Mouse (Mus musculus) kidney, embryonic 14.5 days (tissue): ENCODE data around the gene Mrpl35. TPM values are rescaled to one million over a fixed set of nuclear protein-coding genes. Genes with fewer than 3 reads are reported as not detected.

ENCODE experiments used
- ATAC-seq: fragments of 200-750 bp; cut with Nextera tagmentation; 2 replicates; pipeline ENCODE4 v1.8.0; 2017; ENCODE audit warnings: moderate number of reproducible peaks, mild to moderate bottlenecking, moderate TSS enrichment, moderate library complexity; ENCODE audit not compliant: low FRiP score, low TSS enrichment
- H3K27ac ChIP-seq: fragments of 300-500 bp; sonication (generic); 2 replicates; pipeline ENCODE4 v1.5.1; 2014; ENCODE audit warnings: low read depth, mild to moderate bottlenecking, low read length, moderate library complexity, mixed read lengths
- H3K27me3 ChIP-seq: fragments of 300-500 bp; sonication (generic); 2 replicates; pipeline ENCODE4 v1.6.1; 2014; ENCODE audit warnings: mild to moderate bottlenecking, low read length; ENCODE audit not compliant: control insufficient read depth, insufficient read depth
- H3K36me3 ChIP-seq: fragments of 300-500 bp; sonication (generic); 2 replicates; pipeline ENCODE4 v1.6.1; 2014; ENCODE audit warnings: low read length, mixed read lengths; ENCODE audit not compliant: control insufficient read depth, insufficient read depth
- H3K4me1 ChIP-seq: fragments of 300-500 bp; sonication (generic); 2 replicates; pipeline ENCODE4 v1.6.1; 2014; ENCODE audit warnings: low read length, mixed read lengths; ENCODE audit not compliant: control insufficient read depth, insufficient read depth
- H3K4me2 ChIP-seq: fragments of 300-500 bp; sonication (generic); replicated peaks from 2 replicates; pipeline ENCODE4 v1.6.1; 2014; ENCODE audit warnings: low read depth, mild to moderate bottlenecking, low read length
- H3K4me3 ChIP-seq: fragments of 300-500 bp; sonication (generic); 2 replicates; pipeline ENCODE4 v1.5.1; 2014; ENCODE audit warnings: mild to moderate bottlenecking, low read length
- H3K9ac ChIP-seq: fragments of 300-500 bp; sonication (generic); 2 replicates; pipeline ENCODE4 v1.6.1; 2014; ENCODE audit warnings: low read depth, mild to moderate bottlenecking, low read length, moderate library complexity
- H3K9me3 ChIP-seq: fragments of 300-500 bp; sonication (generic); 2 replicates; pipeline ENCODE4 v1.6.1; 2016; ENCODE audit warnings: low read length; ENCODE audit not compliant: control insufficient read depth
- WGBS: fragments of 180-500 bp; shearing (Covaris S2); extraction: QIAGEN DNeasy Blood & Tissue Kit; methylation state at CpG from one replicate; pipeline ENCODE4 v1.1.7; 2014; 5-methylcytosine and 5-hydroxymethylcytosine counted together
- polyA plus RNA-seq: library from polyadenylated mRNA; unstranded; fragments of >200 nt; fragmentation: Nextera tagmentation; extraction: Ambion mirVana; gene quantifications from 2 replicates; pipeline ENCODE4 v1.2.1, GENCODE M21; 2014

Mrpl35 gene
- polyA plus RNA-seq, 1 experiment from 2014 or later, result 77.5 TPM

DNA sequence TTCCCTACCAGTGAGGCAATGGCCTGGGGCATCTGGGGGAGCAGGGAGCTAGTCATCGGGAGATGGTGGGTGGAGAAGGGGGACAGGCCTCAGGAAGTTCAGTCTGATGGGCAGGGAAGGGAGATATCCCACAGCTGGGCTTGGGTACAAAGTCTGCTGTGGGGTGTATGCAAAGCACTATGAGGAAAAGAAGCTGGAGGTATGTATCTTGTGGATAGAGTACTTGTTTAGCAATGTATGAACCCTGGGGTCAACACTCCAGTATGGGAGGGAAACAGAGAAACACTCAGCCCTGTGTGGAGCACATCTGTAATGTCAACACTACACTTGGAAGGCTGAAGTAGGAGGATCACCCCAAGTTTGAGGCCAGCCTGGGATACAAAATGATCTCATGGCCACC, 20.1 kb downstream of the Mrpl35 start:
- 48% methylated on average over 1 of the region's 1 CpGs for WGBS
- ATAC-seq, result no peak
- Histone ChIP-seq H3K27me3 (no peaks in the 10 kb centered on the region), H3K4me3 (no peak overlapping the region), H3K4me2 (no peak overlapping the region), H3K4me1 (no peaks in the 10 kb centered on the region), H3K27ac (no peak overlapping the region), H3K9me3 (no peaks in the 10 kb centered on the region), H3K36me3 (peaks cover 4% of the 10 kb centered on the region; the same call in 1 of the 2 replicates), H3K9ac (no peak overlapping the region)

DNA sequence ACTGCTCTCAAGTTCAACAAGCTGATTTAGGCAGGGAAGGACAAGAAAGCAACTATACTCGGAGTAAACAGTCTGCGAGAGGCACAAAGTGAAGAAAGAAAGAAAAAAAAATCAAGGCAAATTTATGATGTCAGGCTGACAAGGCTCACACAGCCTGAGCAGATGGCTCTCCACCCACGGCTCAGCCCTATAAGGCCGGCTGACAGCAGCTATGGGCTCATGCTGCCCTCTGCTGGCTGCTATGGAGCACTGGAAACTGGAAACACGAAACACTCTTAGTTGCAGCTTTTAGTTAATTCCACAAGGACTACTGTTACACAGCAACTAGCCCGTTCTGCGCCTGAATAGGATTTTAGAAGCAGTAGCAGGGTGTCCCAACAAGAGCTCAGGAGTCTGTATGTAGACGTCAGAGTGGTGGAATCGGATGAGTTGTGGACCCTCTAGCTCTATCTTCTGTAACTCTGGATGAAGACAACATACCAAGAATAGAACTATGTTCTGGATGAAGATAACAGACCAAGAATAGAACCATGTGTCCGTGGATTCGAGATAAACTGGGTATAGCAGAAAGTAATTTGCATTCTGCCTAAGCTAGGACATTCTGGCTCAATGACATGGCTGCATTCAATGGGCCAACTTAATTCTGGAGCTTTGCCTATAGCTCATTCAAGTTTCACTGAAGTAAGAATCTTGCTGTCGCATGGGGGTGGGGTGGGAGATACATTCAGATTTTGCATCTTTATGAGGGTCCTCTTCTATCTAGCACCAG, 22.5 kb downstream of the Mrpl35 start:
- 29% methylated on average over 12 of the region's 12 CpGs for WGBS
- no peak overlapping the region for H3K4me3 ChIP-seq
- peak; percentile 92 for ATAC-seq
- no peaks in the 10 kb centered on the region for H3K27me3 ChIP-seq
- no peaks in the 10 kb centered on the region for H3K36me3 ChIP-seq
- no peak overlapping the region for H3K4me2 ChIP-seq
- H3K9ac ChIP-seq, result no peak overlapping the region
- no peaks in the 10 kb centered on the region for H3K9me3 ChIP-seq
- H3K27ac ChIP-seq, result no peak overlapping the region
- no peaks in the 10 kb centered on the region for H3K4me1 ChIP-seq

DNA sequence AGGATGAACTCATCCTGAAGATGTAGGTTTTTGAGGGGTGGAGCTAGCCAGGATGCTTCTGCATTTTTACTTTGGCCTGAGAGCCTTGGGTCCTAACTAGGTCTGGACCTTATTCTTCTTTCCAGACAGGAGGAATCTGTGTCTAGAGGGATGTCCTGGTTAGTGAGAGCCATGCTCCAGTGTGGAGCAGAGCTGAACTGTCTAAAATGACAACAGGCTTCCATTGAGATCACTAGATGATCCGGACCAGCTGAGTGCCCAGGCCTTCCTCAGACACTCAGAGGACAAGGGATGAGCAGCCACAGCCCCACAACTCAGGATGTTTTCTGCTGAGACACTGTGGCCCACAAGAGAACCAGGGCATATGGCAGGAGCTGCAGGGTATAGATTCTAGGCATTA, 23.2 kb downstream of the Mrpl35 start:
- H3K4me2 ChIP-seq, result no peak overlapping the region
- no peaks in the 10 kb centered on the region for H3K9me3 ChIP-seq
- no peak overlapping the region for H3K27ac ChIP-seq
- H3K4me1 ChIP-seq, result no peaks in the 10 kb centered on the region
- ATAC-seq, result no peak
- no peaks in the 10 kb centered on the region for H3K27me3 ChIP-seq
- 84% methylated on average over 1 of the region's 1 CpGs for WGBS
- H3K9ac ChIP-seq, result no peak overlapping the region
- no peak overlapping the region for H3K4me3 ChIP-seq
- no peaks in the 10 kb centered on the region for H3K36me3 ChIP-seq

DNA sequence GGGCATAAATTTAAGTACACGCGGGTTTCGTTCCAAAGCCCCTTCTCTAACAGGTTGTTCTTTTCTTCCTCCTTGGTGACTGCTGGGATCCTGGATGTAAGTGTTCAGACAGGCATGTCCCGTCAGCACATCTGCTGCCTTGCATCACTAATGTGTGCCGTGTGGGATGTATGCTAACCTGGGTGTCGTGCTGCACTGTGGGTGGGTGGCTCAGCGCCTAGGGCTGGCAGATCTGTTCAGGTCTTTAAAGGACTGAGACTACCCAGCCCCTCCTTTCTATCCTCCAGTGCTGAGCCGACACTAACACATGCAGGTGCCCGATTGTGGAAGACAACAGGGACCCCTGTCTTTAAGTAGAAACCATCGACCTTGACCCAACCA, 25.1 kb downstream of the Mrpl35 start:
- Histone ChIP-seq H3K36me3 (no peaks in the 10 kb centered on the region), H3K9ac (no peak overlapping the region), H3K27ac (no peak overlapping the region), H3K4me2 (no peak overlapping the region), H3K4me1 (no peaks in the 10 kb centered on the region), H3K27me3 (no peaks in the 10 kb centered on the region), H3K4me3 (no peak overlapping the region), H3K9me3 (no peaks in the 10 kb centered on the region)
- 72% methylated on average over 10 of the region's 10 CpGs for WGBS
- ATAC-seq, result no peak

DNA sequence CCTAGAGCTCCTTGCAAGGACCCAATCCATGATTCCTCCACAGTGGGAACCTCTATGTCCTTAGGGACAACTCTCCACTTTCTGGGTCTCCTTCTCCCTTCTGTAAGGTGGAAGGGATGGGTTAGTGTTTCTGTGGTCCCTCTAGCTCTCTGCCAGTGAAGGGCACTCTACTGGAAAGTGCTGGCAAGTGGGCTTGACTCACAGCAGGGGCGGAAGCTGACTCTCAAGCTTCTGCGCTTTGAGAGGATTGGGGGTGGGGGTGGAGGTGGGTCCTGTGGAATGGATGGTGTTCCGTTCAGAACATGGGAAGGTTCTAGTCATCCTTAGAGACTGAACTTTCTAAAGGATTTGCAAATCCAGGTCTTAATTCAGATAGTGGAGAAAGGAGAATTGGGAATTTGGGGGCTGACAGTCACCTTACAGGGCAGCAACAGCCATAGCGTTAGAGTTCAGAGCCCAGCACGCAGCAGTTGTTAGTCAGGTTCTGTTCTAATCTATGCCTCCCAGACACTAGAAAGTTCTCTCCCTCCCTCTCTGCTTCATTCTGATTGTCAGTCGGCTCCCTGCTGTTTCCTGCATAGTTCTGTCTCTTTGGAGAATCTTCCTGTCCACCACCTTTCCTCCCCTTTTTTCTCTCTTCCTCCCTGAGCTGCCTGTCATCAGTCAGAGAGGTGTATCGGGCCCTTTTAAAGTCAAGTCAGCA, 25.6 kb downstream of the Mrpl35 start:
- WGBS, result 62% methylated on average over 7 of the region's 7 CpGs
- H3K9me3 ChIP-seq, result no peaks in the 10 kb centered on the region
- no peaks in the 10 kb centered on the region for H3K27me3 ChIP-seq
- H3K4me1 ChIP-seq, result no peaks in the 10 kb centered on the region
- no peak overlapping the region for H3K4me2 ChIP-seq
- no peak for ATAC-seq
- no peak overlapping the region for H3K27ac ChIP-seq
- no peak overlapping the region for H3K9ac ChIP-seq
- no peaks in the 10 kb centered on the region for H3K36me3 ChIP-seq
- no peak overlapping the region for H3K4me3 ChIP-seq

DNA sequence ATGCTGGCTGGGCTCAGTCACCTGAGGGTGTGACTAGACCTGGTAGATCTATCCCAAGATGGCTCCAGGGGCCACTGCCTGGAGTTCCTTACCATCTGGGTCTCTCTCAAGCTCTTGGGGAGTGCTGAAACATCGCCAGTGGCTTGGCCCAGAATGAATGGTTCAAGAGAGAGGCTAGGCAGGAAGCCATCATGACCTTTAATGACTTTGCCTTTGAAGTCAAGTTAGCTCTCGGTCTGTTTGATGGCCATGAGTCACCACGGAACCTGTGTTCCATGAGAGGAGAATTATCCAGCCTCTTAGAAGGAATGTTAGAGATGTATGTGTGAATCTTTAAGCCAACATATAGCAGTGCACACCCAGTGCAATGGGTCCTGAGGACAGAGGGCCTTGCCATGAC, 27.4 kb downstream of the Mrpl35 start:
- Histone ChIP-seq H3K9me3 (no peaks in the 10 kb centered on the region), H3K27me3 (no peaks in the 10 kb centered on the region), H3K9ac (no peak overlapping the region), H3K4me3 (no peak overlapping the region), H3K4me1 (no peaks in the 10 kb centered on the region), H3K27ac (no peak overlapping the region), H3K4me2 (no peak overlapping the region), H3K36me3 (no peaks in the 10 kb centered on the region)
- ATAC-seq, result no peak
- WGBS, result 44% methylated on average over 3 of the region's 3 CpGs

DNA sequence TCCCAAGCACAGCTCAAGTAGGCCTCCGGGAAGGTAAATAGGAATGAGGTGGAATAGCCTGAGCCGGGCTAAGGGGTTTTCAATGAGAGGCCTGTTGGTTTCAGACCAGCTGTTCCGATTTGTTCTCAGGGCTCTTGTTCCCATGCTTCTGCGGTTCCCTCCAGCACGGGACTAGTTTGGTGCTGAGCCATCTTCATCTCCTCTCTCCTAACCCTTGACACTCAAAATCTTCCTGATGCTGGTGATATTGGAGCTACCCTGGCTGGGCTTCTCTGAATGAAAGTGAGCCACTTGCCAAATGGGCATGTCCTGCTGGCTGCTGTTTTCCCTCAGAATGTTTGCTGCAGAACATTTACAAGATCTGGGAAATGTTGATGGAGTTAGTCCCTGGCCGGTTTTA, 35.0 kb downstream of the Mrpl35 start:
- H3K4me2 ChIP-seq, result no peak overlapping the region
- no peak for ATAC-seq
- WGBS, result 78% methylated on average over 6 of the region's 6 CpGs
- no peak overlapping the region for H3K9ac ChIP-seq
- H3K4me3 ChIP-seq, result no peak overlapping the region
- no peak overlapping the region for H3K27ac ChIP-seq
- no peaks in the 10 kb centered on the region for H3K4me1 ChIP-seq
- H3K9me3 ChIP-seq, result no peaks in the 10 kb centered on the region
- H3K36me3 ChIP-seq, result no peaks in the 10 kb centered on the region
- H3K27me3 ChIP-seq, result no peaks in the 10 kb centered on the region

DNA sequence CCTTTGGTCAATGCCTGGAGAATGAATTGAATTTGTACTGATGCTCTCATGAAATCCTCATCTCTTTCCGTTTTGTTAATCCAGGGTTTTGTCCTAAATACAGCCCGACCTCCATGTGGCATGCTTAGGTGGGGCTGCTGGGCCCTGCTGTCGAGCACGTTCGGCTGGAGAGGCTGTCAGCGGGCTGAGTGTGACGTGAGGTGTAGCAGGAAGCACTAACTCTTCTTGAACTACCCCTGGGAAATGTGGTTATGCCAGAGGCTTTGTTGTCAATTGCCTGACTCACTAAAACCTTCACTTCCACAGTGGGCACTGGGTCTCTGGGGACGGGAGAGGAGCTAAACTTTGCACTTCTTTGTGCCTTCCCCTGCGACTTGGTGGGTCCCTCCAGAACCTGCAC, 38.4 kb downstream of the Mrpl35 start:
- H3K4me2 ChIP-seq, result no peak overlapping the region
- 44% methylated on average over 9 of the region's 9 CpGs for WGBS
- no peak for ATAC-seq
- H3K27ac ChIP-seq, result no peak overlapping the region
- H3K36me3 ChIP-seq, result no peaks in the 10 kb centered on the region
- H3K9ac ChIP-seq, result no peak overlapping the region
- H3K4me1 ChIP-seq, result no peaks in the 10 kb centered on the region
- no peak overlapping the region for H3K4me3 ChIP-seq
- H3K9me3 ChIP-seq, result no peaks in the 10 kb centered on the region
- H3K27me3 ChIP-seq, result no peaks in the 10 kb centered on the region

DNA sequence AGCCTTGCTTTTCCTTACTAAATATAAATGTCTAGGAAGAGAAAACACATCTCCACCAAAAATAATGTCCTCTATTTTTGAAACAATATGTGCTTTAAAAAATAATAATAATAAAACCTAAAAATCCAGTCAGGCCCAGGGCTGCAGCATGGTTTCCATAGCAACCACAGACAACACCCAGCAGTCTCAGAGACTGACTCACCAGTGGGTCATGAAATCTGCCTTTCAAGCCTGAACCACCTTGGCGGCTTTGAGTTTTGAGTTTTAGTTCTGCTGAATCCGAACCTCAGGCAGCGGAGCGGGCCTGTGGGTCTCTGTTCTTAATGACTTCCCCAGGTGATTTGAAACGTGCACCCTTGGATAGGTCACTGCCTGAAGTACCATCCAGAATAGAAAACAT, 43.6 kb downstream of the Mrpl35 start:
- no peak overlapping the region for H3K4me3 ChIP-seq
- no peaks in the 10 kb centered on the region for H3K36me3 ChIP-seq
- ATAC-seq, result no peak
- H3K9me3 ChIP-seq, result no peaks in the 10 kb centered on the region
- no peaks in the 10 kb centered on the region for H3K27me3 ChIP-seq
- H3K4me2 ChIP-seq, result no peak overlapping the region
- no peak overlapping the region for H3K27ac ChIP-seq
- H3K4me1 ChIP-seq, result no peaks in the 10 kb centered on the region
- H3K9ac ChIP-seq, result no peak overlapping the region
- 87% methylated on average over 5 of the region's 5 CpGs for WGBS
